Mouse (Mus musculus) forebrain, embryonic 16.5 days (tissue): Measurements from ENCODE around the gene Csnk1g2. TPM values are rescaled to one million over a fixed set of nuclear protein-coding genes. Genes with fewer than 3 reads are reported as not detected.
A peak's percentile ranks its signal among the peaks of the same experiment; 100 is the strongest.
"Not testable (repeated sequence)": the region's sequence is repeated elsewhere in the genome, so short reads cannot be mapped to it uniquely, and the experiment has no call there.

ENCODE experiments used
- ATAC-seq: fragments of 200-750 bp; cut with Nextera tagmentation; 2 replicates; pipeline ENCODE4 v1.8.0; 2017; ENCODE audit warnings: mild to moderate bottlenecking, moderate library complexity
- H3K27ac ChIP-seq: fragments of 300-500 bp; sonication (generic); 2 replicates; pipeline ENCODE4 v1.5.1; 2014; ENCODE audit warnings: low read length, control low read depth
- H3K27me3 ChIP-seq: fragments of 300-500 bp; sonication (generic); replicated peaks from 2 replicates; pipeline ENCODE4 v1.6.1; 2014; ENCODE audit warnings: low read length; ENCODE audit not compliant: control insufficient read depth, insufficient read depth
- H3K36me3 ChIP-seq: fragments of 300-500 bp; sonication (generic); 2 replicates; pipeline ENCODE4 v1.6.1; 2014; ENCODE audit not compliant: control insufficient read depth, insufficient read depth
- H3K4me1 ChIP-seq: fragments of 300-500 bp; sonication (generic); replicated peaks from 2 replicates; pipeline ENCODE4 v1.6.1; 2014; ENCODE audit warnings: low read length; ENCODE audit not compliant: control insufficient read depth, insufficient read depth
- H3K4me2 ChIP-seq: fragments of 300-500 bp; sonication (generic); 2 replicates; pipeline ENCODE4 v1.6.1; 2014; ENCODE audit warnings: mild to moderate bottlenecking, low read length, control low read depth
- H3K4me3 ChIP-seq: fragments of 300-500 bp; sonication (generic); replicated peaks from 2 replicates; pipeline ENCODE4 v1.5.1; 2014; ENCODE audit warnings: mild to moderate bottlenecking, low read length, control low read depth
- H3K9ac ChIP-seq: fragments of 300-500 bp; sonication (generic); replicated peaks from 2 replicates; pipeline ENCODE4 v1.6.1; 2014; ENCODE audit warnings: low read depth, low read length, control low read depth
- H3K9me3 ChIP-seq: fragments of 300-500 bp; sonication (generic); 2 replicates; pipeline ENCODE4 v1.6.1; 2016; ENCODE audit warnings: low read length; ENCODE audit not compliant: control insufficient read depth
- WGBS: fragments of 180-500 bp; shearing (Covaris S2); extraction: QIAGEN DNeasy Blood & Tissue Kit; methylation state at CpG from one replicate; pipeline ENCODE4 v1.1.7; 2014; 5-methylcytosine and 5-hydroxymethylcytosine counted together
- polyA plus RNA-seq: library from polyadenylated mRNA; unstranded; fragments of >200 nt; fragmentation: Nextera tagmentation; extraction: Ambion mirVana; gene quantifications from 2 replicates; pipeline ENCODE4 v1.2.1, GENCODE M21; 2015

The Csnk1g2 gene
- polyA plus RNA-seq, 1 experiment from 2014 or later: 96.9 TPM

GRCm38 (mm10) chr10:80596318-80596717, 26.3 kb upstream of the Csnk1g2 start:
- Histone ChIP-seq H3K4me2 (no peak overlapping the region), H3K9me3 (no peaks in the 10 kb centered on the region), H3K4me1 (no peaks in the 10 kb centered on the region), H3K4me3 (no peak overlapping the region), H3K27ac (no peak overlapping the region), H3K27me3 (no peaks in the 10 kb centered on the region; the same call in 1 of the 2 replicates), H3K36me3 (no peaks in the 10 kb centered on the region), H3K9ac (no peak overlapping the region)
- ATAC-seq: no peak
- WGBS: 26% methylated on average over 4 of the region's 4 CpGs

- Histone ChIP-seq H3K27ac (peak within 1 kb of the TSS; percentile 90), H3K4me2 (peak within 1 kb of the TSS; percentile 99), H3K4me3 (peak within 1 kb of the TSS; percentile 89), H3K27me3 (no peaks in the 10 kb centered on the region), H3K4me1 (peaks cover 15% of the 10 kb centered on the region), H3K9me3 (no peaks in the 10 kb centered on the region), H3K9ac (peak within 1 kb of the TSS; percentile 75), H3K36me3 (peaks cover 9% of the 10 kb centered on the region; the same call in 1 of the 2 replicates)
- ATAC-seq: peak; percentile 98
- WGBS: under 1% methylated on average over 54 of the region's 54 CpGs
These were observed 19.8 kb upstream of the Csnk1g2 start, which contains the start of the genes Scamp4 and Adat3 for GRCm38 (mm10) chr10:80602698-80603325. Gene Scamp4, plus strand, starts transcription at chr10:80602872. Gene Adat3, plus strand, starts transcription at chr10:80602880.

- WGBS: 29% methylated on average over 7 of the region's 7 CpGs
- Histone ChIP-seq H3K4me2 (peak overlapping the region; percentile 99), H3K4me1 (peaks cover 15% of the 10 kb centered on the region), H3K9me3 (no peaks in the 10 kb centered on the region), H3K9ac (peak overlapping the region; percentile 75), H3K4me3 (peak overlapping the region; percentile 89), H3K27ac (peak overlapping the region; percentile 90), H3K27me3 (no peaks in the 10 kb centered on the region), H3K36me3 (peaks cover 11% of the 10 kb centered on the region; the same call in 1 of the 2 replicates)
- ATAC-seq: no peak
These were observed 19.3 kb upstream of the Csnk1g2 start for GRCm38 (mm10) chr10:80603364-80603763.

GRCm38 (mm10) chr10:80604001-80604509, 18.6 kb upstream of the Csnk1g2 start:
- no peak overlapping the region for H3K27ac ChIP-seq
- peak overlapping the region; percentile 99 for H3K4me2 ChIP-seq
- peaks cover 13% of the 10 kb centered on the region; the same call in 1 of the 2 replicates for H3K36me3 ChIP-seq
- H3K27me3 ChIP-seq: no peaks in the 10 kb centered on the region
- H3K9ac ChIP-seq: no peak overlapping the region
- H3K4me3 ChIP-seq: no peak overlapping the region
- H3K4me1 ChIP-seq: peaks cover 15% of the 10 kb centered on the region
- H3K9me3 ChIP-seq: no peaks in the 10 kb centered on the region
- 92% methylated on average over 7 of the region's 7 CpGs for WGBS
- no peak for ATAC-seq

- WGBS: 91% methylated on average over 2 of the region's 2 CpGs
- ATAC-seq: no peak
- Histone ChIP-seq H3K4me1 (peaks cover 15% of the 10 kb centered on the region), H3K4me3 (no peak overlapping the region), H3K36me3 (peaks cover 13% of the 10 kb centered on the region; the same call in 1 of the 2 replicates), H3K9me3 (no peaks in the 10 kb centered on the region), H3K4me2 (no peak overlapping the region), H3K27ac (no peak overlapping the region), H3K9ac (no peak overlapping the region), H3K27me3 (no peaks in the 10 kb centered on the region)
These were observed 17.6 kb upstream of the Csnk1g2 start for GRCm38 (mm10) chr10:80604988-80605387.

GRCm38 (mm10) chr10:80605721-80606120, 16.9 kb upstream of the Csnk1g2 start, which contains the start of gene Gm49322:
Gene Gm49322, plus strand, starts transcription at chr10:80606021.
- 93% methylated on average over 3 of the region's 4 CpGs for WGBS

GRCm38 (mm10) chr10:80606306-80606705, 16.3 kb upstream of the Csnk1g2 start:
- no peak overlapping the region for H3K27ac ChIP-seq
- H3K4me3 ChIP-seq: no peak overlapping the region
- ATAC-seq: no peak
- no peak overlapping the region for H3K9ac ChIP-seq
- no peaks in the 10 kb centered on the region for H3K27me3 ChIP-seq
- H3K36me3 ChIP-seq: peaks cover 13% of the 10 kb centered on the region; the same call in 1 of the 2 replicates
- no peaks in the 10 kb centered on the region for H3K9me3 ChIP-seq
- peaks cover 15% of the 10 kb centered on the region for H3K4me1 ChIP-seq
- 92% methylated on average over 23 of the region's 23 CpGs for WGBS
- no peak overlapping the region for H3K4me2 ChIP-seq

More at GRCm38 (mm10) chr10:80605721-80606120, 16.9 kb upstream of the Csnk1g2 start, which contains the start of gene Gm49322:
- H3K9me3 ChIP-seq, H3K4me2 ChIP-seq, ATAC-seq, H3K27ac ChIP-seq, H3K27me3 ChIP-seq, H3K4me3 ChIP-seq, H3K9ac ChIP-seq: not testable (repeated sequence)
- Histone ChIP-seq H3K36me3 (peaks cover 13% of the 10 kb centered on the region; the same call in 1 of the 2 replicates), H3K4me1 (peaks cover 15% of the 10 kb centered on the region)

- Histone ChIP-seq H3K4me3 (no peak overlapping the region), H3K27ac (no peak overlapping the region), H3K9ac (no peak overlapping the region), H3K36me3 (peaks cover 13% of the 10 kb centered on the region; the same call in 1 of the 2 replicates), H3K9me3 (no peaks in the 10 kb centered on the region), H3K27me3 (no peaks in the 10 kb centered on the region), H3K4me1 (peaks cover 15% of the 10 kb centered on the region), H3K4me2 (no peak overlapping the region)
- WGBS: 95% methylated on average over 34 of the region's 34 CpGs
- ATAC-seq: no peak
These were observed 15.8 kb upstream of the Csnk1g2 start for GRCm38 (mm10) chr10:80606737-80607350.

GRCm38 (mm10) chr10:80608435-80608834, 14.2 kb upstream of the Csnk1g2 start:
- H3K36me3 ChIP-seq: peaks cover 16% of the 10 kb centered on the region; the same call in 1 of the 2 replicates
- no peak for ATAC-seq
- WGBS: 88% methylated on average over 3 of the region's 3 CpGs

More at GRCm38 (mm10) chr10:80608435-80608834, 14.2 kb upstream of the Csnk1g2 start:
- Histone ChIP-seq H3K27me3 (no peaks in the 10 kb centered on the region), H3K4me2 (no peak overlapping the region), H3K9me3 (no peaks in the 10 kb centered on the region), H3K4me3 (no peak overlapping the region), H3K4me1 (peaks cover 8% of the 10 kb centered on the region), H3K27ac (no peak overlapping the region), H3K9ac (no peak overlapping the region)
